Mouse (Mus musculus) naive thymus-derived CD4-positive, alpha-beta T cell, adult 2 months (primary cell): ENCODE results near the gene Atg5.
"Not testable (repeated sequence)": the region's sequence is repeated elsewhere in the genome, so short reads cannot be mapped to it uniquely, and the experiment has no call there.

Experiments used
- DNase-seq: peaks from one replicate; pipeline ENCODE4 v3.0.0-alpha.2; 2011; ENCODE audit warnings: low read depth

Atg5 gene

GRCm38 (mm10) chr10:44316280-44317270, 48.4 kb downstream of the Atg5 start:
- DNase-seq = no peak

- DNase-seq = no peak
These were observed 54.0 kb downstream of the Atg5 start for GRCm38 (mm10) chr10:44322166-44322565.

DNA sequence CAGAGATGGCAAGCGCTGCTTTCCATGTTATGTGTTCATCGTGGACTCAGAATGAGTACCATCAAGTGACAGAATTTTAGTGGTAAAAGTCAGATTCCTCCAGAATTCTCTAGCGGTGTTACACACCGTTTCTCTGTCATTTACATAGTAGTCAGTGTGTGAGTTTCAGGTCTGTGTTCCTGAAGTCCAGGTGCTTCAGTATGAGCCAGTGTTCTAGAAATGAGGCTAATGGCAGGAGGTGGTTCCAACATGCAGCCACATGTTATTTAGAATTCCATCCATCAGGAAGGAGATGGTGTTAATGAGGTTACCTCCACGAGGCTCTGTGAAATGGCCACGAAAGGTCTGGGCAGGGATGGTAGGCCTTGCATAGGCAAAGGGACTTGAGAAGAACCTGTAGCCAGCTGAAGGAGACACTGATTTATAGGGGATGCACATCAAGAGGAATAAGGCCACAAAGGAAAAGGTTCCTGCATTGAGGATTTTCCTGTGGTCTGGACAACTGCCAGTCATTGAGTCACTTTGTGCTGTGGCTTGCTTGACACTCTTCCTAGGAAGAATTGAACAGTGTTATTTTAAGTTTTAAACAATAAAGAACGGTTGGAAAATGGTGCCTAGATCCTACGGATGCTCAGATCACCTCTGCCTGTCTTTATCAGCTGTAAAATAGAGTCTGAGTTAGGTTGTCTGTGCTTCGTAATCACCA, 55.1 kb downstream of the Atg5 start:
- DNase-seq = no peak

DNA sequence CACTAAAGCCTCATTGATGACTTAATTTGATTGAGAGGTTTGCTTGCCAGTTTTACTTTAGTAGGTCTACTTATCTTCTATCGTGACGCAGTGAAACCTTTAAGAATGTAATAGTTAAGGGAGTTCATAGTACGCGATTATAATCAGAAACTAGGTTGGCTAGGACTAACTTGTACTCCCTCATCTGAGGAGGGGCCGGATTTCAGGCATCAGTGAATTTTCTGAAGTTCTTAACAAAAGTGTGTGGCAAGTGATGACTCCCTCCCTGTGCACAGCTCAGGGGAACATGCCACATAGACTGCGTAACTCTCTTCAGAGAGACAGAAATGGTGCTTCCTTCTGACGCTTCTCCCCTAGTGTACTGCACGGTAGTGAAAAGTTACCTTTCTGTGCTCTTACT, 55.7 kb downstream of the Atg5 start:
- no peak for DNase-seq

GRCm38 (mm10) chr10:44325551-44326500, 57.7 kb downstream of the Atg5 start:
- DNase-seq = no peak

GRCm38 (mm10) chr10:44327057-44327456, 58.9 kb downstream of the Atg5 start:
- DNase-seq = peak; percentile 10

GRCm38 (mm10) chr10:44328347-44328746, 60.2 kb downstream of the Atg5 start:
- peak; percentile 70 for DNase-seq

DNA sequence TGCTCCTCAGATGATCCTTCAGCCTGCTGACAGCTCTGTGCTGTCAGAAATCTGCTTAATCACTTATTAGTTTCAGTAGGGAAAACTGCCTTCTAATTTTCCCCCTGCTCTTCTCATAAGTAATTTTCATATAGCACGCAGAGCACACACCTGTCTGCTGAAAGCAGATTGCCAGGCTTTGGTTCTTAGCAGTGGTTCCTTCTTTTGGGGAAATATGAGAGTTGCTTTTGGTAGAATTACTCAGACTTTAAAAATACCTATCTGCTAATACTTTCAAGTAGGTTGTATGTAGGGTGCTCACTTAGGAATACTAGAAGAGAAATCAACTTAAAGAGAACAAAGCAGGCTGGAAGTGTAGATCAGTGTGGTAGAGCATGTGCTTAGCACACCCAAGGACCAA, 62.6 kb downstream of the Atg5 start:
- no peak for DNase-seq

GRCm38 (mm10) chr10:44331469-44331868, 63.3 kb downstream of the Atg5 start:
- DNase-seq = no peak

DNA sequence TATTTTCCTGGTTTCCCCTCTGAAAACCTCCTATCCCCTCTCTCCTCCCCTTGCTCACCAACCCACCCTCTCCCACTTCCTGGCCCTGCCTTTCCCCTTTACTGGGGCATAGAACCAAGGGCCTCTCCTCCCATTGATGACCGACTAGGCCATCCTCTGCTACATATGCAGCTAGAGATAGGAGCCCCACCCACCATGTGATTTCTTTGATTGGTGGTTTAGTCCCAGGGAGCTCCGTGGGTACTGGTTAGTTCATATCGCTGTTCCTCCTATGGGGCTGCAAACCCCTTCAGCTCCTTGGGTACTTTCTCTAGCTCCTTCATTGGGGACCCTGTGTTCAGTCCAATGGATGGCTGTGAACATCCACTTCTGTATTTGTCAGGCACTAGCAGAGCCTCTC, 64.5 kb downstream of the Atg5 start:
- DNase-seq = not testable (repeated sequence)

GRCm38 (mm10) chr10:44336641-44337382, 68.7 kb downstream of the Atg5 start:
- DNase-seq = not testable (repeated sequence)

- no peak for DNase-seq
These were observed 70.4 kb downstream of the Atg5 start for GRCm38 (mm10) chr10:44338571-44338970.

DNA sequence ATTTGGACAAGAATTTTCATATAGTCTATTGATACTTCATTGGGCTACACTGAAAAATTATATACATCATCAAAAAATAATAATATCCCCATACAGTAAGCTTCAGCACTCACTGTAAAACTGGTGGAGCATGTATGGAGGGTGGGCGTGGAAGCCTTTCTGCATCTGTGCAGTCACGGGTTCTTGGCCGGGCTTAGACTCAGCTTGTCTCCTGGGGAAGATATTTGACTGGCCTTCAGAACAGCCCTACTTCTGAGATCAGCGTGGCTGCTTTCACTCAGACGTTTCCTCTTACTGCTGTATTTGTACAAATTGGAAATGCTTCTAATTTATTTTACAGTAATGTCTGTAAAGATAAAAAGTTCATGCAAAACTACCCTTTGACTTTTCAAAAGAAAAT, 71.2 kb downstream of the Atg5 start:
- no peak for DNase-seq

DNA sequence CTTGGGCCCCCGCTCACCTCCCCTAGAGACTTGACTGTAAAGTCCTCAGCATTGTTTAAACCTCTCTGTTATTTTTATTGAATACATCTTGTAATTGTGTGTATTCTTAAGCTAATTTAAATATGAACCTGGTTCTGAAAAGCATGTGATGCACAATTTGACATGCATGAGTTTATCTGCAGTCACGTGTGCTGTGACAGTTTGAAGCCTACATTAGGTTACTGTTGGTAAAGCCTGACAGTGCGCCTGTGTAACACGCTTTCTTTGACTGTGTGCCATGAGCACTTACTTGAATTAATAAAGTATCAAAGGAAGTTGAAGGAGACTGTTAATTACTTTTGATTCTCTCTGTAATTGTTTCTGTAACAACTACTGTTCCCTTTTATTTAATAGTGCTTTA, 72.8 kb downstream of the Atg5 start:
- no peak for DNase-seq

GRCm38 (mm10) chr10:44341826-44342521, 73.8 kb downstream of the Atg5 start:
- DNase-seq = no peak

- no peak for DNase-seq
These were observed 75.2 kb downstream of the Atg5 start for GRCm38 (mm10) chr10:44343351-44343750.

- DNase-seq = no peak
These were observed 79.5 kb downstream of the Atg5 start for GRCm38 (mm10) chr10:44347549-44348172.

DNA sequence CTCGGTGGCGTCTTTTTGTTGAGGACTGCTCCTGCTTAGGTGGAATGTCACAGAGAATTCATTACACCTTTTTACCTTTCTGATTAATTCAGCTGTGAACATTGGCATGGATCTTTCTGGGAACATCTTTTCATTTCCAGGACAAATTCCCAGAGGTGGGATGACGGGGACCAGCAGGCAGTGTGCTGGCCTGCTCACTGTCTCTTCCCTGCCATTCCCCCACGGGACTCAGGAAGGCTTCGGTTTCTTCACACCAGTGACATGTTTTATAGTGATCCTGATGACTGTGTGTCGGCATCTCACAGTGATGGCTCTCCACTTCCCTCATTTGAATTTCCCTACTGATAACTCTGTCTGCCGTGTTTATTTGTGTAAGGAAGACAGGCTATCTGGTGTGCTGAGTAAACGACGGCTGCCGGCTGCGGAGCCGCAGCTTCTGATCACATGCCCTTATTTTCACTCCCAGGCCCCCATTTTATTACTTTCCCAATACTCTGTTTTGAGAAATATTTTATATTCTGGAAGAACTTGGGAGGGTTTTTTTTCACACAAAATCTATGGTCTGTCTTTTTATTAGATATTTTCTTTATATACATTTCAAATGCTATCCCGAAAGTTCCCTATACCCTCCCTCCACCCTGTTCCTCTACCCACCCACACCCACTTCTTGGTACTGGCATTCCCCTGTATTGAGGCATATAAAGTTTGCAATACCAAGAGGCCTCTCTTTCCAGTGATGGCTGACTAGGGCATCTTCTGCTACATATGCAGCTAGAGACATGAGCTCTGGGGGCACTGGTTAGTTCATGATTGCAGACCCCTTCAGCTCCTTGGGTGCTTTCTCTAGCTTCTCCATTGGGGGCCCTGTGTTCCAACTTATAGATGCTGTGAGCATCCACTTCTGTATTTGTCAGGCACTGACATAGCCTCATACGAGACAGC, 80.6 kb downstream of the Atg5 start:
- DNase-seq = no peak

DNA sequence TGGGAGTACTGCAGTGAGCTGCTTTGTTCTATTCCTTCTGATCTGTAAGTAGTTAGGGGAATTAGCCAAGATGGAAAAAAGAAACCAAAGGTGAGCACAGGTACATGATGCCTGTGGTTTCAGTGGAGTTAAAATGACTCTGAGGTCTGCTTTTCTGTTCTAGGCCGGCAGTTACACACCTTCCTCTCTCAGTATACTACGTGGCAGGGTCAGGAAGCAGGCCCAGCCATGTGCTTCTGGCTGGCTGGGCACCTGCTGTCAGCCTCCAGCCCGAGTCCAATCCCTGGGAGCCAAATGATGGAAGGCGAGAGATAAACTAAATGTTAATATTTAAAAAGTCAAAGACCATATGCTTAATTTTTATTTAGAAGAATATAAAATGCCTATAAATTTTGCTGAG, 85.3 kb downstream of the Atg5 start:
- DNase-seq = no peak
